ENCODE assay signal across 7 mouse cellular contexts in the genomic region with DNA sequence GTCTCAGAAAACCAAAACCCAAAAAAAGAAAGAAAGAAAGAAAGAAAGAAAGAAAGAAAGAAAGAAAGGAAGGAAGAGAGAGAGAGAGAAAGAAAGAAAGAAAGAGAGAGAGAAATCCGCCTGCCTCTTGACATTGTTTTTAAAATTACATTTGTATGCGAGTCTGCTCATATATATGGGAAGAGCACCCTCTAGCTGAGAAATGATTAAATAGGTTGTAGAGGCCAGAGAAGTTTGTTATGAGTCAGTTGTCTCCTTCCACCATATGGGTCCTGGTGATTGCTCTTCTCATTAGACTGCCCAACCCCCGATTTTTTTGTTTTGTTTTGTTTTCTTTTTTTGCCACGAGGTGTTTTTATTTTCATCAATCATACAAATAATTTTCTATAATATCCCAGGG. TPM values are rescaled to one million over a fixed set of nuclear protein-coding genes. Genes with fewer than 3 reads are reported as not detected.
DNase-seq lines count a peak whose midpoint lies in the region; ATAC-seq and TF ChIP-seq lines count a peak whose summit lies in the region.
"Not testable (repeated sequence)": the region's sequence is repeated elsewhere in the genome, so short reads cannot be mapped to it uniquely, and the experiment has no call there.

No protein-coding gene starts in this region.

- not testable (repeated sequence) for H3K27me3 ChIP-seq in heart, postnatal 0 days (ENCODE audit: control insufficient read depth, insufficient read depth, low read length); lung, postnatal 0 days (replicated peaks; ENCODE audit: insufficient read depth, low read length)

- H3K4me3 ChIP-seq in heart, postnatal 0 days (ENCODE audit: low read depth, low read length); layer of hippocampus, adult 2 months; lung, postnatal 0 days (ENCODE audit: low read depth, low read length): not testable (repeated sequence)

- H3K36me3 ChIP-seq in heart, postnatal 0 days (replicated peaks; ENCODE audit: control insufficient read depth, insufficient read depth, low read length), result peaks cover 11% of the 10 kb centered on the region
- not testable (repeated sequence) for H3K36me3 ChIP-seq in lung, postnatal 0 days (ENCODE audit: insufficient read depth, low read length)

- ATAC-seq in heart, postnatal 0 days (ENCODE audit: insufficient read depth, low read depth); lung, postnatal 0 days: not testable (repeated sequence)

- not testable (repeated sequence) for H3K4me2 ChIP-seq in heart, postnatal 0 days (ENCODE audit: low read depth, low read length); lung, postnatal 0 days (replicated peaks; ENCODE audit: low read depth, low read length)

- peak; percentile 54 for TF ChIP-seq CTCF in heart, postnatal 0 days (IDR thresholded peaks at IDR 0.05; ENCODE audit: low read depth)
- TF ChIP-seq CTCF in layer of hippocampus, adult 2 months (conservative IDR thresholded peaks at IDR 0.05), result peak; percentile 71
- TF ChIP-seq CTCF in lung, postnatal 0 days (IDR thresholded peaks at IDR 0.05), result peak; percentile 70

- peak; percentile 62 for DNase-seq in CD4-positive helper T cell, adult 2 months (ENCODE audit: low read depth, low spot score)
- peak; percentile 81 for DNase-seq in NIH3T3 (ENCODE audit: low read depth)
- DNase-seq in embryo, embryonic 11 days, result peak; percentile 39
- DNase-seq in heart, postnatal 0 days (ENCODE audit: low spot score), result peak; percentile 53
- DNase-seq in layer of hippocampus, adult 2 months (ENCODE audit: low spot score in 2 of 2), result not testable (repeated sequence)
- peak; percentile 90 for DNase-seq in lung, postnatal 0 days (ENCODE audit: low spot score)
- DNase-seq in retina, postnatal 1 day, result peak; percentile 54

- not testable (repeated sequence) for TF ChIP-seq EP300 in heart, postnatal 0 days (IDR thresholded peaks at IDR 0.05; ENCODE audit: low read depth); lung, postnatal 0 days (IDR thresholded peaks at IDR 0.05)

- H3K27ac ChIP-seq in heart, postnatal 0 days (ENCODE audit: low read depth); layer of hippocampus, adult 2 months; lung, postnatal 0 days (ENCODE audit: low read length): not testable (repeated sequence)

- H3K9me3 ChIP-seq in heart, postnatal 0 days (replicated peaks; ENCODE audit: control insufficient read depth, low read length); lung, postnatal 0 days (ENCODE audit: low read length): not testable (repeated sequence)

- not testable (repeated sequence) for H3K9ac ChIP-seq in heart, postnatal 0 days (replicated peaks; ENCODE audit: low read depth, low read length); lung, postnatal 0 days (replicated peaks; ENCODE audit: low read depth)

- WGBS in heart, postnatal 0 days, result 42% methylated on average over 4 of the region's 4 CpGs
- WGBS in lung, postnatal 0 days, result 21% methylated on average over 4 of the region's 4 CpGs

- peaks cover 15% of the 10 kb centered on the region for H3K4me1 ChIP-seq in heart, postnatal 0 days (ENCODE audit: control insufficient read depth, insufficient read depth)
- H3K4me1 ChIP-seq in lung, postnatal 0 days (ENCODE audit: insufficient read depth, low read depth, low read length), result not testable (repeated sequence)

RNA-seq across cellular contexts. Expression of gene Syvn1, which starts 2.3 kb away (rescaled TPM):
- total RNA-seq in heart, postnatal 0 days (2014; rRNA removed; ENCODE audit: low replicate concordance), result 12.0 and 16.0 TPM in 2 replicates
- 9.2 and 10.2 TPM in 2 replicates for polyA plus RNA-seq in heart, postnatal 0 days (2015; fragmentation: Nextera tagmentation; extraction: Ambion mirVana)
- total RNA-seq in layer of hippocampus, adult 2 months (2021), result 10 to 100 TPM; 42.0 to 45.1 TPM
- polyA plus RNA-seq in lung, postnatal 0 days (2015; fragmentation: Nextera tagmentation; extraction: Ambion mirVana), result 16.3 and 18.7 TPM in 2 replicates

RNA-seq across cellular contexts. Expression of gene Mrpl49, which starts 13.5 kb away (rescaled TPM):
- total RNA-seq in heart, postnatal 0 days (2014; rRNA removed; ENCODE audit: low replicate concordance), result 18.7 and 37.1 TPM in 2 replicates
- polyA plus RNA-seq in heart, postnatal 0 days (2015; fragmentation: Nextera tagmentation; extraction: Ambion mirVana), result 49.7 and 53.5 TPM in 2 replicates
- 10 to 100 TPM; 42.8 to 49.6 TPM for total RNA-seq in layer of hippocampus, adult 2 months (2021)
- 36.7 and 37.6 TPM in 2 replicates for polyA plus RNA-seq in lung, postnatal 0 days (2015; fragmentation: Nextera tagmentation; extraction: Ambion mirVana)

RNA-seq across cellular contexts. Expression of gene Fau, which starts 13.5 kb away (rescaled TPM):
- 562 and 833 TPM in 2 replicates for total RNA-seq in heart, postnatal 0 days (2014; rRNA removed; ENCODE audit: low replicate concordance)
- 484 and 508 TPM in 2 replicates for polyA plus RNA-seq in heart, postnatal 0 days (2015; fragmentation: Nextera tagmentation; extraction: Ambion mirVana)
- total RNA-seq in layer of hippocampus, adult 2 months (2021), result 100 to 1,000 TPM; 676 to 714 TPM
- 784 and 827 TPM in 2 replicates for polyA plus RNA-seq in lung, postnatal 0 days (2015; fragmentation: Nextera tagmentation; extraction: Ambion mirVana)

RNA-seq across cellular contexts. Expression of gene Znhit2, which starts 16.9 kb away (rescaled TPM):
- 46.7 and 58.4 TPM in 2 replicates for total RNA-seq in heart, postnatal 0 days (2014; rRNA removed; ENCODE audit: low replicate concordance)
- polyA plus RNA-seq in heart, postnatal 0 days (2015; fragmentation: Nextera tagmentation; extraction: Ambion mirVana), result 21.4 and 22.7 TPM in 2 replicates
- total RNA-seq in layer of hippocampus, adult 2 months (2021), result 10 to 100 TPM; 39.0 to 42.5 TPM
- polyA plus RNA-seq in lung, postnatal 0 days (2015; fragmentation: Nextera tagmentation; extraction: Ambion mirVana), result 31.2 and 33.9 TPM in 2 replicates

RNA-seq across cellular contexts. Expression of gene Tm7sf2, which starts 24.1 kb away (rescaled TPM):
- 13.1 and 14.4 TPM in 2 replicates for total RNA-seq in heart, postnatal 0 days (2014; rRNA removed; ENCODE audit: low replicate concordance)
- 3.2 and 3.3 TPM in 2 replicates for polyA plus RNA-seq in heart, postnatal 0 days (2015; fragmentation: Nextera tagmentation; extraction: Ambion mirVana)
- total RNA-seq in layer of hippocampus, adult 2 months (2021), result 10 to 100 TPM; 25.3 to 26.0 TPM
- polyA plus RNA-seq in lung, postnatal 0 days (2015; fragmentation: Nextera tagmentation; extraction: Ambion mirVana), result 8.1 and 9.5 TPM in 2 replicates
